Mouse (Mus musculus) testis, postnatal 14 days (tissue): ENCODE data around the gene Rabl2.

Experiments used
- DNase-seq: peaks from one replicate; pipeline ENCODE4 v3.0.0; 2021; ENCODE audit warnings: low spot score

Gene Rabl2

DNA sequence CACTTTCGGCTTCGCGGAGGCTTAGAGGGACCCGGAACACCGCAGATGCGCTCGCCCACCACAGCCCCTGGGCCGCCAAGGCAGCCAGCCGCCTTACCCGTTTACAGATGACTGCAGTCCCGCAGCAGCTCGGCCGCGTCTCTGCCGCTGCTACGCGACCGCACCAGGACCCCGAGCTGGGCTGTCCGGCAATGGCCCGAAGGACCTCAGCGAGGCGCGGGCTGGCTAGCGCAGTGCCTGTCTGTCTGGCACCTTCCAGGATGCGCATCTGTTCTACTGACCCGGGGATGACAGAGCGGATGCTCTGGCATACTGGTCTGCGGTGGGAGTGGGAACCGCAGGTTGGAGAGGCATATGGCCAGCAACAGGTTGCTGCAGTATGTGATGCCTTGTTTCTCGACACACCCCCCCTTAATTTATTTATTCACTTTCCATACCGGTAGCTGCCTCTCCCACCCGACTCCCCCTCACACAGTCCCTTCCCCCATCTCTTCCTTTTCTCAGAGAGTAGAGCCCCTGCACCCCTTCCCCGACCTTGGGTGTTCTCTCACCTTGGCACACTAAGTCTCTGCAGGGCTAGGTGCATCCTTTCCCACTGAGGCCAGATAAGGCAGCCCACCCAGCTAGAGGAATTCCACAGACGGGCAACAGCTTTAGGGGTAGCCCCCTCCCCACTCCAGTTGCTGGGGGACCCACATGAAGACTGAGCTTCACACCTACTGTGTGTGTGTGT, at the start of gene Rabl2:
Gene Rabl2, minus strand, starts transcription at position 201 of the 733 bp plus-strand sequence.
- peak; percentile 89 for DNase-seq

DNA sequence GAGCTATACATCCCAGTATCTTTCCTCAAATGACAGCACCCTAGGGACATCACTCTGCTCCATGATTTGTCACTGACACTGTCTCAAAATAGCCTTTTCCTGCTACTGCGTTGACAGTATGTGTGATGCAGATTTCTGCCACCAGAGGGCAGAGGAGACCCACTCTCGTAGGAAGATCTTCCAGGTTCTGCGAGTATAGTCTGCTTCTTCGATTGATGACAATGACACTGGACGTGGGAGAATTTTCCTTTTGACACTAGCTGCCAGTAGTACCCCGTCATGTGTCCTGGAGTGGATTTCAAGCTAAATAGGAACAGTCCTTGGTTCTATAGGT, 31.9 kb upstream of the Rabl2 start:
- DNase-seq = peak; percentile 9

DNA sequence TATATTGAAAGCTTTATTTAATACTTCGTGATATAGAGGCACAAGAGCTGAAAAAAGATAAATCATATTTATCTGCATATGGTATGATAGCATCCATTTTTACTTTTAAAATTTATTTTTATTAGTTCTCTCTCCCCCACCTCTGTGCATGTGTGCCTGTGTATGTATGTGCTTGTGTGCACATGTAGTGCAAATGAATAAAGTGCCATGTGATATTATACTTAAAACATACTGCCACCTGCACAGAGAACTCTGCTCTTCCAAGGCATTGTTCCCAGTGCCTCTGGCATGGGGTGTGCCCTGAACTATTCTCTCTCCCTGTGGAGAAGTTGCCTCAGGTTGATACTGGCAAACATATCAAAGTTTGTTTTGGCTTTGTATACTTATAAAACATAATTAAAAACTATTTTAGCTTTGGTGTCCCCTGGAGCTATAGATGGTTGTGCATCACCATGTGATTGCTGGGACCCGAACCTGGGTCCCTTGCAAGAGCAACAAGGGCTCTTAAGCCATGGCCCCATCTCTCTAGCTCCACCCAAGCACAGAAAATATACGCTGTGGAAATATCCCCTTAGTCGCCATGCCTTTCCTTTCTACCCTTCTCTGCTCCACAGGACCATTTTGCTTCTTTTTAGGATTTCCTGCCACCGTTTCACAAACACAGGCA, 31.4 kb upstream of the Rabl2 start:
- no peak for DNase-seq

DNA sequence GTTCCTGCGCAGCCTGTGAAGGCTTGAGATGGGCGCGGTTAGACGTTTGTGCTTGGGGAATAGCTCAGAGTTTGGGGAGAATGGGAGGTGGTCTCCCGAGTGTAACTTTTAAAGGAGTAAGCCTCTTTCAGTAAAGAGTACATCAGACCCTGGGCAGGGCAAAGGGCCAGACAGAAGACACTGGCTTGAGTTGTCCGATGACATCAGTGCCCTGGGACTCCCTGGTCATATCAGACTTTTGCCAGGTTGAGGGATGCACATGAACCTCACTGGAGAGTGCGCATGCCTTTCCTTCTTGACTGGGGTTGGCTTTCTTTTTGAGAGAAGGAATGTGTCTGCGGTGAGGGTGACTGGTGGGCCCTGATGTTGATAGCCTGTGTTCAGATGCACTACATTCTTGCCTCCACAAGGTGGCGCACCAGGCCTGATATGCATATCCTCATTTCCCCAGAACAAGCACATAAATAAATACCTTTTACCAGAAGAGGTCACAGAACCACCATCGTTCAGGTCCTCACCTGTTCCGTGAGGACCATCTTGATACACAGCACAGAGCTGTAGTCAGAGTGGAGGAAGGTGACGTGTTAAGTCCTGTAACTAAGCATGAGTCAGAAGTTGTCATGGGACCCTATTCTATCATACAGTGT, 30.7 kb upstream of the Rabl2 start:
- peak; percentile 6 for DNase-seq

DNA sequence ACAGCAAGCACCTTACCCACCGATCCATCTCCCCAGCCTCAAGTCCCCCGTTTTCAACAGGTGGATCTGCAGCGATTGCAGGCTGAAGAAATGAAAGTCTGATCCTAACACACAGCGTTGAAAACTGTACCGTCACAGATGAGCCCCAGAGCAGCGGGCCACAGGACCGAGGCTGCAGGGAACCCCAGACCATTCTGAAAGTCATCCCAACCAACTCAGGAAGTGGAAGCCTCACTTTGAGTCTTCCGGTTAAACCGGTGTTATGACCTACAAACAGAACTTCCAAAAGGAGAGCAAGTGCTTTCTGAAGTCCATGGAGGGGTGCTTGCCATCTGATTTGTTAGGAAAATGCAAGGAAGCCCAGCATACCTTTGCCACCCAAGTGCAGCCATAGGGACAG, 16.2 kb upstream of the Rabl2 start:
- DNase-seq = no peak

DNA sequence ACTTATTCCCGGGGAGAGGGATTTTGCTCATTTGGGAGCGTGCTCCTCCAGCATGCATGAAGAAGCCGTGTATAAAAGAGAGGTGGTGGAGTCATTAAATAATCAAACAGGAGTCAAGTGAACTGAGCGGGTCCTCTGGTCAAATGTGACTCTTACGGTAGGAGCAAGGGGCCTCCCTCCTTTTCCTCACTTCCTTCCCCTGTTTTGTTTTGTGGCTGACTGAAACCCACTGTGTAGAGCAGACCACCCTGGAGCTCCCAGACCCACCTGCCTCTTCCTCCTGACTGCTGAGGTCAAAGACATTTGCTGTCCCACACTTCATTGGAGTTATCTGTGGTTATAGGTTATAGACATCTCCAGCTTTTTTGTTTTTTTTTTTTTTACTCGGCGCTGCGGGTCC, 15.8 kb upstream of the Rabl2 start:
- DNase-seq = no peak

DNA sequence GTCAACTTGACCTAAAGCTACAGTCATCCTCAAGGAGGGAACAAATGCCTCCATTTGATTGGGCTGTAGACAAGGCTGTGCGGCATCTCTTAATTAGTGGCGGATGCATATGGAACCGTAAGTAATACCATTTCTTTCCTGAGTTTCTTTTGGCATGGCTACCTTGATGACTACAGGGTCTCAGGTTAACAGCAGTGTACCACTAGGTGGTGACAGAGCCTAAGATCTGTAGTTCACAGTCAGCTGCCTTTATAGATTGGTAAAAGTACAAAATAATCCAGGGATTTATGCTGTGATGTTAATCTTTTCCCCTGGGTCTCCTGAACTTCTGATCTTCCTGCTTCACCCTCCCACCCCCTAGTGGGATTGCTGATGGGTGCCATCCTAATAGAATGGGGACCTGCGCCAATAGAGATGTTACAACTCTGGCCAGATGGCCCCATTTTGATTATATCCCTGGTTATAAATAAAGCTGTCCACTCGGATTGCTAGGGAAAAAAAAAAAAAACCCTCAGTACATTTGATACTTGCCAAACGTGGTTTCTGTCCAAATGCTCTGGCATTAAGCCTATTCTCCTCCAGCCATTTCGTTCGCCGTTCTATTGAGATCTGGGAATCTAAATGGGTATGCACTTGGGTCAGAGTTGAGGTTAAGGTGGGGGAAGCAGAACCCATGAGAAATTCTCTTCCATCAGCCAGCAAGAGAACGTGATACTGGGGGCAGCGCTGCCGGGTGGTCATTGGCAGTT, 14.3 kb upstream of the Rabl2 start:
- no peak for DNase-seq

DNA sequence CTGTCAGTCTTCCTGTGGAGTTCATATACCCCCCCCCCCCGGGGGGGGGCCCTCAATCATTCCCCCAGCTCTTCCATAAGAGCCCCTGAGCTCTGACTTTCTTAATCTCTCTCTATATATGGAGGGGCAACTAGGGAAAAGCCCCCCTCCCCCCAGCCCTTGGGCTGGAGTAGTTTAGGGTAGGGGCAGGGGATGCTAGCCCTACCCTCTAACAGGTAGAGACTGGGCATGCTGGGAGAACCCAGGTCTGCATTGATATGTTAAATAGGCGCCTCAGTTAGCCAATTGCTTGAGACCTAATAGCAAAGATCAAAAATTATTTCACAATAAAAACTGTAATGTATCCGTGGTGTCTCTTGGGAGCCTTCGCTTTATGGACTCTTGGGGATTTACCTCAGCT, 825 bp upstream of the Rabl2 start:
- no peak for DNase-seq

DNA sequence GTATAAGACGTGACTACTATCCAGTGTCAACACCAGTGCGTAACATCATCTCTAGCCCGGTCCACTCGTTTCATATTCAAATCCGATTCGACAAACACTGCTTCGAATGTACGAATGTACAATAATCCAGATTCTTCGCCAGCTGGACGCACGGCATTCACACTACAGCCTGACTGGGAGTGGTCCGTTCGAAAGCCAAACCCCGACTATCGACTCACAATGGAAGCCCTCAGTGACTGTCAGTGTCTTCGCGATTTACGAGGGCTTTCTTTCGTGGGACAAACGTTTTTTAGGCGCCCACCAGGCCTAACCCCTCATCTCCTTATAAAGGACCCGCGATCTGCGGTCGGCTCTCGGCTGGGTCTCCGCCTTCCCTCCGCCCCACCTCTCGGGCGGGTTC, 406 bp downstream of the Rabl2 start:
- no peak for DNase-seq

DNA sequence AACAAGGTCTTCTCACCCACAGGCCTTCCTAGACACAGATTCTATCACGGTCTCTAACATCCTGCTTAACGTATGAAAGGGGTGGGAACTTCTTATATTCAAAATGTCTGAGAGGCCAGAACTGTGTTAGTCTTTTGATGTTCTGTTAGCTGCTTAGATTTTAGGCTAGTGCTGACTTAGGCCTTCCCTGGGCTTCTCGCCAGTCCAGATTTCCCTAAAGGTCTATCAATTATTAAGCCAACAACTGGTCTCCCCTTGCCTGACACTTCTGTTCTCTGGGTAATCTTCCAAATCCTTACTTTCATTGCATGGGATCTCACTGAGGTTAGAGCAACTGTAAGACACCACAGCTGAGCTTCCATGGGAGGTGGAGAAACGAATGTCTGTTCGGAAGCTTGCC, 2.6 kb downstream of the Rabl2 start:
- no peak for DNase-seq

DNA sequence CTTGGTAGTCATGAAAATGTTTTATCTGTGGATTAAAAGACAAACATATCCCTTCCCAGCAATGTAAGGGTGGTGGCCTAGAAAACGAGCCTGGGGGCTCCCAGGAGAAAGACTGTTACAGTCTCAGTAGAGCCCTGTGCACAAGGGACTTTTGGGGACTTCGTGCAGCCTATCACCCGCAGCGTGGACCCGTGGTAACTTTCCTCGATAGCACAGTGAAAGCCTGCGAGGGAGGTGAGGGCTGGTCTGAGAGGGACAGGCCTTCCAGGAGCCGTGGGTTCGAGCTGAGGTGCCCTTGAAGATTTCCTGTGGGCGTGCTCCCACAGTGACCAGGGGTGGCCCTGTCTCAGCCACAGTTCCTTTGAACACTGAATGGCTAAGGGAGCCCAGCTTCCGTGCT, 6.1 kb downstream of the Rabl2 start:
- DNase-seq = no peak

DNA sequence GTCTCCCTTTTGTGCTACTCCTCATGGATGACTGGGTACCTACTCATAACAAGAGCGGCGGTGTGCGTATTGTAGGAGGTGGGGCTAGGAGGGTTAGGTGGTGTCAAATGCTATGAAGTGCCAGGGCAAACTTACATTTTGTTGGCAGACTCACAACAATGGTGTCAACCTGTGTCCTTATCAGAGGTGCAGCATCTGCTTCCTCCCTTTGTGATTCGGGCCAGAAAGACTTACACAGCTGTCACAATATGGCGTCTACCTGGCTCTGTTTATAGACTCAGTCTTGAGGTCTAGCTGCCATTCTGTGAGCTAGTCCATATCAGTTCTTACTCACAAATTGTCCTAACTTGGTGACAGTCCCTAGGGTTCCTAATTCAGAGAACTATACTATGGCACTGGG, 6.6 kb downstream of the Rabl2 start:
- DNase-seq = no peak

DNA sequence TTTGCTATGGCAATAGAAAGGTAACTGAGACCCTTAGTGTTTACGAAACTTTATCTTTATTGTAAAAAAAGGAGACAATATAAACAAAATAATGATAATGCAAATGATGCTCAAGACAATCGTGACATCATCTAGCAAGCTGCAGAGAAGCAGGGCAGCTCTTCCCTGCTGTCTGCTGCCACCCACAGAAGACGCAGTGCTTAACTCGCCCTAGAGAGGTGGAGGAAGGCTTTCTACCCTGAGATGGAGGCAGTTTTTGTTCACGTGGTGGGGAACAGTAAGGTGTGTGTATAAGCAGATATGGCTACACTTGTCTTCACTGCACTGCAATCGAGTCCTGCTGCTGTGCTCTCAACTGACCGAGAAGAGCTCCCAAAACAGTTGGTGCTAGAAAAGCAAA, 9.2 kb downstream of the Rabl2 start:
- DNase-seq = no peak

DNA sequence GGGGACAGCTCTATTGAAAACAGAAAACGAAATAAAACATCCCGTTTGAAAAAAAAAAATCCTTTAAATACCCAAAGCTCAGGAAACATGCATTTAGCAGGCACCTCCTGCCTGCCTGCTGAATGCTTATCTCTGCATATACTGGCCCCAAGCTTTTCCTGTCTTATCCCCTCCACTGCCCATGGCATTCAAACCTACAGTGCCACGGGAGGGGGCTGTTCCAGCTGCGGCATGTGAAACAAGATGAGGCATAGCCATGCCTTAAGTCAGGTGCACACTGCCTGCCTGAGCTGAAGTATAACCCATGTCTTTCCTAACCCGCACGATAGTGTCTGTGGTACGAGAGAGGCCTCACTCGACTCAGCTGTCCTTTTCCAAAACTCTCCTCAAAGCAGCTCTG, 19.6 kb downstream of the Rabl2 start:
- no peak for DNase-seq

DNA sequence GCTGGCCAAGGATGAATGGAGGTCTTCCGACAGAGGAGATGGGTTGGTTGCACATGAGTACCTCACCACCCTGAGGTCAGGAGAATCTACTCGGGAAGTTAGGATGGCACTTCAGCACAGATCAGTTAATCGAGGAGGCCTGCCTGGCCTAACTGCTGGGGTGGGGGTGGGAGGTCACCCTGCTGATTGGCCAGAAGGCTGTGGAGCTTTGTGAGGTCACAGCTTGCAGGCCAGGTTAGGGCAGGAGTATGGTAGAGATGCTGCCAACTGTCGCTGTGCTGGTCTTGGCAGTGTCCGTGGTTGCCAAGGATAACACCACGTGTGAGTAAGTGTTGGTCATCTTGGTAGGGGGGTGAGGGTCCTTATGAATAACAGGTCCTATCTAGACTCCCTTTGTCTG, 23.6 kb downstream of the Rabl2 start, which contains the start of gene Acr:
Gene Acr, plus strand, starts transcription at position 213 of the 400 bp plus-strand sequence.
- DNase-seq = no peak

DNA sequence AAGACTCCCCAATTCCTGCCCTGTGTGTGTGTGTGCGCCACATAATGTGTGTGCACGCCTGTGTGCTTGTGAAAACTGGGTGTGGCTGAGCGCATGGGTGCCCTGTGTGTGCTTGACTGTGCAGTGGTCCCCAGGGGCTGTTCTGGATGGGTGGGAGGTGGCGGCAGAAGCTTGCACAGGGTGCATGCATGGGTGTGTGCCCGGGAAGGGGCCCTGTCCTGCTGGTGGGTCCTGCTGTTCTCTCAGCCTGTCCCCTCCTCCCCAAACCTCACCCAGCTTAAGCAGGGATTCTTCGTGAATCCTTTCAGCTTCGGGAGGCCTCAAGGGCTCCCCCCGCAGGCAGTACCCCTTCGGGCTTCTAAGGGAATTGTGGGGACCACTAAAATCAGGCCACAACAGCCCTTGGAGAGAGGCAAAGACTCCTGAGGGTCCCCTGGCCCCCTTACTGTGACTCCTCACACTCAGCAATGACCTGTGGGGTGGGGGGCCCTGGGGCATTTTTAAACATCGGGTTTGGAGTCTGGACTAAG, 32.5 kb downstream of the Rabl2 start:
- DNase-seq = no peak

DNA sequence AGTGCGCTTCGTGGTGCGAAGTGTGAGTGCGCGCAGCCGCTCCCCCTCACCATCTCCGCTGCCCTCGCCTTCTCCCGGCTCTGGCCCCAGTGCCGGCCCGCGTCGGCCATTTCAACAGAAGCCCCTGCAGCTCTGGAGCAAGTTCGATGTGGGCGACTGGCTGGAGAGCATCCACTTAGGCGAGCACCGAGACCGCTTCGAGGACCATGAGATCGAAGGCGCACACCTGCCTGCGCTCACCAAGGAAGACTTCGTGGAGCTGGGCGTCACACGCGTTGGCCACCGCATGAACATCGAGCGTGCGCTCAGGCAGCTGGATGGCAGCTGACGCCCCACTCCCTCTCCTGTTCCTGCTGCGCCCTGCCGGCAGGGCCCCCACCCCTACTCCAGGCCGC, 33.7 kb downstream of the Rabl2 start:
- DNase-seq = no peak

DNA sequence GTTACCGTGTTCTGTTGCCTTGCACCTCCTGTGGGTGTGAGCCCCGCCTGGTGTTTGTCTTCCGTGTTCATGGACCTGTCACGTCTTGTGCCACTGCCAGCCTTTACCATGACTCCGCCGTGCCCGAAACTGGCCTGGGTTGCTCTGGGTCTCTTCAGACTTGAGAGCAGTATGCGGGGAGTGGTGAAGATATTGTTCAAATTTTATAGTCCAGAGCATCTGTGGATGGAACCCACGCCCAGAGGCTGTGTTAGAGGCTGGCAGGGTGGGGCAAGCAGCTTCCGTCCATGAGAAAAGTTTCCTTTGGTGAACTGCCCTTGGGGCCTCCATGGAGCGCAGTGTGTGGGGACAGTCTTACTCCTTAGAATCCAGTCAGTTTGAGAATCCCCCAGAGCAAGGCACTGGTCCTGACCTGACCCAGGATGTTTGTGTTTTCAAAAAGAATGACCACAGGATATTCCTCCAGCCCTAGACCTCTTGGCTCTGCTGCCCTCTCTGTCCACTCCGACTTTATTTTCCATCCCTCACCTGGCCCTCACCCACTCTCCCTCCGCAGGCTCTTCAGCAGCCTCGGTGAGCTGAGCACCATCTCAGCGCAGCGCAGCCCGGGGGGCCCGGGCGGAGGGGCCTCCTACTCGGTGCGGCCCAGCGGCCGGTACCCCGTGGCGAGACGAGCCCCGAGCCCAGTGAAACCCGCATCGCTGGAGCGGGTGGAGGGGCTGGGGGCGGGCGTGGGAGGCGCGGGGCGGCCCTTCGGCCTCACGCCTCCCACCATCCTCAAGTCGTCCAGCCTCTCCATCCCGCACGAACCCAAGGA, 34.3 kb downstream of the Rabl2 start:
- DNase-seq = no peak

DNA sequence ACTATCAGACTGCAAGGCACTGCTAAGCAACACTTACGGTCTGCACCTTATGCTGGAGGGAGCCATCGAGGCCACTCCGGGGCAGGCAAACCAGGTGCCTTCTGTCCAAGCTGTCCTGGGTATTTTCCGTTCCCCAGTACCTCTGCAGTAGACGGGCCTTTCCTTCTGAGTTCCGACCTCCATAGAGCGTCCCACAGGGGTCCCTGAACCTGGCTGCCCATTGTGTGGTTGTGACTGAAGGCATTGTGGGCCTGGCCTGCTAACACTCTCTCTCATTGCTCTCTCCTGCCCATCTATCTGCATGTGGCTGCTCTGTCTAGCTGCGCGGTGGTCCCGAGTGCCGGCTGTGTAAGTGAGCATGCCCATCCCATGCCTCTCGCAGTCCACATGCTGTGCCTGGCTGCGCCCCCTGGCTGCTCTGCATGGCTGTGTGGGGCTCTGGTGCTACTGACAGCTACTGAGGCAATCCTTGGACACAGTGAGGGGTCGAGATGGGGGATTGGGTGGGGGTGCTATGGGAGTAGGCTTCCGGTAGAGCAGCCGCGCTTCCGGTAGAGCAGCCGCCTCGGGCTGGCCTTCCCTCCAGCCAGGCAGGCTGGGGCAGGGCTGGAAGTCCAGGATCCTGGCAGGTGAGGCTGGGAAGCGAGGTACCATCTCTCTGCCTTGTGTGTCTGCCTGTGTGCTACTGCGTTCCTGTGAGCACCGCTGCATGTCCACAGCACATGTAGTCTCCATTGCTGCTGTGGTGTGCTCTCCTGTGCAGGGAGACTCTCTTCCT, 35.1 kb downstream of the Rabl2 start:
- DNase-seq = no peak

DNA sequence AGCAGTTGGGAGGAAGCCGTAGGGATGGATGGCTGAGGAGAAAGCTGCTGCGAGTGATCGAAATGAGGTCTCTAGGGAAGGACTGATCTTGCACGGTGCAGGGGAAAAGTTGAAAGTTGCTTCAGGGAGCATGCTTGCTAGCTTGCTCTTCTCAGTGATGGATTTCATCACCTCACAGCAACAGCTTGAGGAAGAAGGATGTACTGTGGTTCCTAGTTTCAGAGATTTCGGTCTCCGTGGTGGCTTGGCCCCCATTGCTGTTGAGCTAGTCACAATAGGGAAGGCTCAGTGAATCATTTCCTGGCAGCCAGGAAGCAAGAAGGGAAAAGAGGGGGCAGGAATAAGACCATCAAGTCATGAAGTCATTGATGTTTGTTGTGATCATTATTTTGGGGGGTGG, 36.1 kb downstream of the Rabl2 start:
- DNase-seq = no peak

DNA sequence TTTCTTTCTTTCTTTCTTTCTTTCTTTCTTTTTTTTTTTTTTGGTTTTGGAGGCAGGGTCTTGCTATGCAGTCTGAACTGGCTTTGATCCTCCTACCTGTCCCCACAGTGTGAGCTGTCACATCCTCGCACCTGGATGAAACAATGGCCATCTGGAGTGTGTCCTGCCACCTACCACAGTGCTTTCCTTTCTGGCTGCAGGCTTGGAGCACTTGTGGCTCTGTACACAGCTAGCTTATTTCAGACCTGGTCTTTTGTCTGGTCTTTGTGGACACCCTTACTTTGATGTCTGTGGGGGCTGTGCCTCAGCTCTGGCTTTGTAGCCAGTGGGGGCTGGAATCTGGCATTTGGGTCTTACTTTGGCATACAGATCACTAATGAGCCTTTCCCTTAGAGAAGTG, 40.0 kb downstream of the Rabl2 start:
- DNase-seq = no peak
